Mouse (Mus musculus) CH12.LX (cell line): ENCODE data around the gene Defb36. TPM values are rescaled to one million over a fixed set of nuclear protein-coding genes. Genes with fewer than 3 reads are reported as not detected.

Experiments
- DNase-seq: peaks from one replicate; pipeline ENCODE4 v3.0.0-alpha.2; 2013; ENCODE audit errors: extremely low read depth
- H3K27ac ChIP-seq: 2 replicates; pipeline ENCODE4 v1.5.1; 2012; ENCODE audit warnings: low read depth, mild to moderate bottlenecking, control low read depth, moderate library complexity; ENCODE audit not compliant: insufficient read depth
- H3K27me3 ChIP-seq: replicated peaks from 2 replicates; pipeline ENCODE3; 2012; ENCODE audit warnings: inconsistent platforms
- H3K36me3 ChIP-seq, 2 experiments: replicated peaks in 1 of 2; 2 replicates each; pipeline versions ENCODE3 to v1.6.1; 2012; ENCODE audit warnings: inconsistent platforms in 1 of 2, low read length in 1 of 2, mild to moderate bottlenecking in 1 of 2, mixed read lengths in 1 of 2, moderate library complexity in 1 of 2; ENCODE audit not compliant: control insufficient read depth in 1 of 2, insufficient read depth in 1 of 2
- H3K4me1 ChIP-seq, 2 experiments: 2 replicates each; pipeline ENCODE4 v1.6.1; 2012; ENCODE audit warnings: inconsistent platforms in 1 of 2, moderate library complexity in 1 of 2; ENCODE audit not compliant: insufficient read depth in 2 of 2, control insufficient read depth in 1 of 2
- H3K4me2 ChIP-seq: 2 replicates; pipeline ENCODE4 v1.6.1; 2012; ENCODE audit warnings: low read depth, mild to moderate bottlenecking, control low read depth; ENCODE audit not compliant: poor library complexity, insufficient read depth, severe bottlenecking
- H3K4me3 ChIP-seq, 3 experiments: fragments of 150-350 bp in 1 of 3; sonication (generic) in 1 of 3; replicated peaks in 1 of 3; 2 replicates each; pipeline versions ENCODE3 to v1.5.1; 2011 to 2012; ENCODE audit warnings: low read depth in 2 of 3, low read length in 2 of 3, mild to moderate bottlenecking in 2 of 3, moderate library complexity in 2 of 3, control low read depth in 1 of 3, improper control_type of control experiment in 1 of 3, inconsistent platforms in 1 of 3, mixed read lengths in 1 of 3; ENCODE audit not compliant: poor library complexity in 1 of 3
- H3K79me2 ChIP-seq: replicated peaks from 2 replicates; pipeline ENCODE4 v1.6.1; 2012; ENCODE audit warnings: mild to moderate bottlenecking, moderate library complexity; ENCODE audit not compliant: control insufficient read depth, poor library complexity, insufficient read depth, severe bottlenecking; ENCODE audit errors: extremely low read depth
- H3K9ac ChIP-seq: 2 replicates; pipeline ENCODE4 v1.6.1; 2012; ENCODE audit warnings: low read depth, mild to moderate bottlenecking, control low read depth, moderate library complexity; ENCODE audit not compliant: insufficient read depth
- H3K9me3 ChIP-seq: replicated peaks from 2 replicates; pipeline ENCODE3; 2012; ENCODE audit warnings: low read length, inconsistent platforms, mixed read lengths
- BHLHE40 ChIP-seq: IDR thresholded peaks from 2 replicates; pipeline ENCODE4 v1.6.1; 2011; ENCODE audit warnings: mild to moderate bottlenecking, low read depth, low read length, improper control_type of control experiment
- CHD1 ChIP-seq: IDR thresholded peaks from 2 replicates; pipeline ENCODE4 v1.6.1; 2012; ENCODE audit warnings: low read depth, low read length, improper control_type of control experiment, inconsistent platforms
- CTCF ChIP-seq, 2 experiments: IDR thresholded peaks in 1 of 2; conservative IDR thresholded peaks in 1 of 2; 2 replicates each; pipeline ENCODE4 v1.5.1; 2011 to 2012; ENCODE audit warnings: low read depth in 2 of 2, low read length in 2 of 2, improper control_type of control experiment in 1 of 2, inconsistent platforms in 1 of 2, mild to moderate bottlenecking in 1 of 2, moderate library complexity in 1 of 2
- E2F4 ChIP-seq: IDR thresholded peaks from 2 replicates; pipeline ENCODE4 v1.6.1; 2011; ENCODE audit warnings: low read depth, low read length, improper control_type of control experiment; ENCODE audit not compliant: insufficient replicate concordance
- EP300 ChIP-seq: IDR thresholded peaks from 2 replicates; pipeline ENCODE4 v1.6.1; 2011; ENCODE audit warnings: low read length, improper control_type of control experiment
- GABPA ChIP-seq: IDR thresholded peaks from 2 replicates; pipeline ENCODE4 v1.6.1; 2012; ENCODE audit warnings: low read depth, low read length, improper control_type of control experiment, inconsistent platforms; ENCODE audit not compliant: insufficient replicate concordance
- KAT2A ChIP-seq: IDR thresholded peaks from 2 replicates; pipeline ENCODE4 v1.6.1; 2012; ENCODE audit warnings: low read length, improper control_type of control experiment, inconsistent platforms; ENCODE audit not compliant: insufficient replicate concordance
- MAFK ChIP-seq: IDR thresholded peaks from 2 replicates; pipeline ENCODE4 v1.6.1; 2011; ENCODE audit warnings: low read length, improper control_type of control experiment; ENCODE audit not compliant: insufficient replicate concordance
- MAX ChIP-seq: IDR thresholded peaks from 2 replicates; pipeline ENCODE4 v1.6.1; 2011; ENCODE audit warnings: low read length, improper control_type of control experiment
- MAZ ChIP-seq: IDR thresholded peaks from 2 replicates; pipeline ENCODE4 v1.6.1; 2012; ENCODE audit warnings: low read depth, mild to moderate bottlenecking, inconsistent platforms, low read length, improper control_type of control experiment, moderate library complexity
- MEF2A ChIP-seq: IDR thresholded peaks from 2 replicates; pipeline ENCODE4 v1.6.1; 2014; ENCODE audit warnings: low read depth, mild to moderate bottlenecking, inconsistent platforms, low read length, improper control_type of control experiment, borderline replicate concordance
- MXI1 ChIP-seq: IDR thresholded peaks from 2 replicates; pipeline ENCODE4 v1.6.1; 2011; ENCODE audit warnings: mild to moderate bottlenecking, low read depth, low read length, improper control_type of control experiment
- MYC ChIP-seq: IDR thresholded peaks from 2 replicates; pipeline ENCODE4 v1.6.1; 2011; ENCODE audit warnings: low read depth, mild to moderate bottlenecking, improper control_type of control experiment, low read length
- NELFE ChIP-seq: IDR thresholded peaks from 2 replicates; pipeline ENCODE4 v1.6.1; 2011; ENCODE audit warnings: low read depth, low read length, improper control_type of control experiment
- NRF1 ChIP-seq: IDR thresholded peaks from 2 replicates; pipeline ENCODE4 v1.6.1; 2014; ENCODE audit warnings: low read depth, mild to moderate bottlenecking, inconsistent platforms, low read length, improper control_type of control experiment, moderate library complexity
- POLR2AphosphoS2 ChIP-seq: IDR thresholded peaks from 2 replicates; pipeline ENCODE4 v1.6.1; 2011; ENCODE audit warnings: low read depth, low read length, improper control_type of control experiment
- RCOR1 ChIP-seq: conservative IDR thresholded peaks from 2 replicates; pipeline ENCODE4 v1.6.1; 2012; ENCODE audit warnings: low read depth, mild to moderate bottlenecking, inconsistent platforms, low read length, improper control_type of control experiment
- SMC3 ChIP-seq: IDR thresholded peaks from 2 replicates; pipeline ENCODE4 v1.6.1; 2011; ENCODE audit warnings: low read depth, low read length, improper control_type of control experiment
- TBP ChIP-seq: conservative IDR thresholded peaks from 2 replicates; pipeline ENCODE4 v1.6.1; 2011; ENCODE audit warnings: low read depth, low read length, improper control_type of control experiment
- TCF12 ChIP-seq: IDR thresholded peaks from 2 replicates; pipeline ENCODE4 v1.6.1; 2014; ENCODE audit warnings: low read depth, mild to moderate bottlenecking, inconsistent platforms, low read length, improper control_type of control experiment
- USF1 ChIP-seq: IDR thresholded peaks from 2 replicates; pipeline ENCODE4 v1.6.1; 2014; ENCODE audit warnings: low read depth, mild to moderate bottlenecking, inconsistent platforms, low read length, improper control_type of control experiment
- ZMIZ1 ChIP-seq: IDR thresholded peaks from 2 replicates; pipeline ENCODE4 v1.6.1; 2012; ENCODE audit warnings: low read depth, mild to moderate bottlenecking, inconsistent platforms, low read length, improper control_type of control experiment
- dilution Hi-C: fragments of 300-500 bp; cut with MboI; formaldehyde crosslinking; loops from 2 replicates; pipeline ENCODE4 v1.14.3; 2020; ENCODE audit warnings: low sequenced_read_pairs; ENCODE audit not compliant: extremely low pct_unique_long_range_greater_than_20kb, extremely low pct_ligation_motif_present
- in situ Hi-C: fragments of 300-500 bp; cut with MboI; formaldehyde crosslinking; loops from 3 replicates; pipeline ENCODE4 v1.14.3; 2019; ENCODE audit warnings: low sequenced_read_pairs, low pct_ligation_motif_present, low pct_unique_long_range_greater_than_20kb, mixed read lengths
- polyA plus RNA-seq: library from polyadenylated mRNA; unstranded; fragments of >175 nt; gene quantifications from 2 replicates; pipeline ENCODE4 v1.2.1, GENCODE M21; 2012; ENCODE audit warnings: low read depth; ENCODE audit not compliant: insufficient read length
- total RNA-seq, 2 experiments: library from RNA; depleted of rRNA; stranded (reverse); fragments of 300-350 nt in 1 of 2; fragments of >200 nt in 1 of 2; gene quantifications; 2 replicates each; pipeline ENCODE4 v1.2.3; 2012 to 2014

Defb36 gene
- total and polyA plus RNA-seq, 3 experiments = not detected

GRCm38 (mm10) chr2:152601275-152601960, 2.7 kb upstream of the Defb36 start:
- Histone ChIP-seq H3K36me3 (no peaks in the 10 kb centered on the region), H3K4me3 (no peak overlapping the region), H3K79me2 (no peaks in the 10 kb centered on the region), H3K27ac (no peak overlapping the region), H3K4me1 (peaks cover 3 to 9% of the 10 kb centered on the region in 2 experiments; a peak in 2 of 4 replicates), H3K9me3 (peaks cover 9% of the 10 kb centered on the region), H3K4me2 (no peak overlapping the region), H3K27me3 (peaks cover 7% of the 10 kb centered on the region)
- DNase-seq = no peak
- TF ChIP-seq RCOR1 = no peak
- TF ChIP-seq CHD1 = no peak
- TF ChIP-seq MAZ = no peak
- 0 out of 4 replicates have a peak, but pooled peaks have one; percentile 22 to 30 for TF ChIP-seq CTCF (conservative IDR thresholded peaks at IDR 0.05 in 1 of 2, IDR thresholded peaks at IDR 0.05 in 1 of 2; ENCODE audit: low read depth in 2 of 2, low read length in 2 of 2)
- TF ChIP-seq TCF12 = no peak
- no peak for TF ChIP-seq ZMIZ1
- no peak for TF ChIP-seq MYC
- no peak for TF ChIP-seq MAX
- TF ChIP-seq, all 38 proteins: peak for 1
- dilution Hi-C loops (no loop called here), in situ Hi-C loops (no loop called here)
- H3K9ac ChIP-seq = no peak overlapping the region

GRCm38 (mm10) chr2:152607746-152608145, 3.6 kb downstream of the Defb36 start:
- no peak for DNase-seq
- H3K4me1 ChIP-seq = 0 out of 4 replicates have a peak, but pooled peaks cover 0 to 2% of the 10 kb centered on the region in 2 experiments
- H3K4me3 ChIP-seq = no peak overlapping the region
- no peaks in the 10 kb centered on the region for H3K79me2 ChIP-seq
- H3K27me3 ChIP-seq = peaks cover 12% of the 10 kb centered on the region
- dilution Hi-C loops (no loop called here), in situ Hi-C loops (no loop called here)
- no peak overlapping the region for H3K27ac ChIP-seq
- peaks cover 4% of the 10 kb centered on the region for H3K9me3 ChIP-seq
- no peak for TF ChIP-seq MAFK
- TF ChIP-seq E2F4 = no peak
- TF ChIP-seq NRF1 = no peak
- TF ChIP-seq MEF2A = no peak
- no peak for TF ChIP-seq SMC3
- no peak for TF ChIP-seq KAT2A
- no peak for TF ChIP-seq MAZ
- no peak for TF ChIP-seq POLR2AphosphoS2
- no peak for TF ChIP-seq USF1
- TF ChIP-seq MXI1 = no peak
- no peak for TF ChIP-seq TBP
- TF ChIP-seq CHD1 = no peak
- TF ChIP-seq BHLHE40 = no peak
- no peak for TF ChIP-seq GABPA
- TF ChIP-seq MAX = no peak
- TF ChIP-seq NELFE = no peak
- no peak for TF ChIP-seq EP300
- H3K36me3 ChIP-seq = no peaks in the 10 kb centered on the region
- no peak overlapping the region for H3K9ac ChIP-seq
- no peak overlapping the region for H3K4me2 ChIP-seq
